In the genomic region with DNA sequence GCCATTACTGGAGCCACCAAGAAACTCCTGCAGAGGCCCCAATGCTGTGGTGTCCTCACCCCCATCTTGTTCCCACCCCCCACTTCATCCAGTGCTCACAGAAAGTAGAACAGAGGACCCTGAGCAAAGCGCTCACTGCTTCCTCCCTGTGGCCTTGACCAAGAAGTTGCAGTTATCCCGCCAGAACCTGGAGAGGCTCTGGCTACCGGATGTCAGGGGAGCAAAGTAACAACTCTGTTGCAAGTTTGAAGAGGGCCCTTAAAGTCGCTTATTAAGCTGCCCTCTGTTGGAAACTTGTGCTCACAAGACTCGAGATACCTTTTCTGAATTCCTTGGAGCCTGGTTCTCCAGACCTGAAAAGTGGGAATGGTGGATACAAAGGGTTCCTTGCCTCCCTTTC, we compare ENCODE assay signal across 19 mouse cellular contexts. TPM values are rescaled to one million over a fixed set of nuclear protein-coding genes. Genes with fewer than 3 reads are reported as not detected.
DNase-seq lines count a peak whose midpoint lies in the region; ATAC-seq and TF ChIP-seq lines count a peak whose summit lies in the region.
"Had no signal": no experiment of that assay in that cellular context is flagged by ENCODE, and none has a peak within 500 bp of the region (broad histone marks: within the 10 kb centered on the region; RNA-seq: fewer than 3 reads in every experiment).

No protein-coding gene starts in this region.

- no peaks in the 10 kb centered on the region for H3K4me1 ChIP-seq in hindbrain, postnatal 0 days (ENCODE audit: insufficient read depth, low read length)
- H3K4me1 ChIP-seq in hindbrain, embryonic 16.5 days (ENCODE audit: control insufficient read depth, insufficient read depth, low read depth, low read length): peaks cover 11% of the 10 kb centered on the region
- 0 out of 2 replicates have a peak, but pooled peaks cover 5% of the 10 kb centered on the region for H3K4me1 ChIP-seq in intestine, postnatal 0 days (replicated peaks; ENCODE audit: control insufficient read depth, insufficient read depth, low read length)

- no peak for ATAC-seq in hindbrain, postnatal 0 days
- no peak for ATAC-seq in hindbrain, embryonic 16.5 days
- ATAC-seq in intestine, postnatal 0 days: no peak
- no peak for ATAC-seq in inflammation-experienced regulatory T-cells, adult 6 months

- H3K9ac ChIP-seq in hindbrain, postnatal 0 days (replicated peaks; ENCODE audit: low read length): no peak overlapping the region
- no peak overlapping the region for H3K9ac ChIP-seq in hindbrain, embryonic 16.5 days (ENCODE audit: low read depth, low read length)
- no peak overlapping the region for H3K9ac ChIP-seq in intestine, postnatal 0 days (ENCODE audit: low read depth, low read length)
- H3K9ac ChIP-seq: lung, embryonic 15.5 days had no signal

- peak; percentile 45 for TF ChIP-seq CTCF in hindbrain, postnatal 0 days (IDR thresholded peaks at IDR 0.05; ENCODE audit: low read depth)
- TF ChIP-seq CTCF in intestine, postnatal 0 days (IDR thresholded peaks at IDR 0.05; ENCODE audit: low read depth): peak; percentile 34

- peaks cover 86% of the 10 kb centered on the region for H3K27me3 ChIP-seq in hindbrain, postnatal 0 days (ENCODE audit: insufficient read depth, low read length)
- peaks cover 49% of the 10 kb centered on the region for H3K27me3 ChIP-seq in hindbrain, embryonic 16.5 days (replicated peaks; ENCODE audit: control insufficient read depth, insufficient read depth, low read length)
- peaks cover 96% of the 10 kb centered on the region for H3K27me3 ChIP-seq in intestine, postnatal 0 days (replicated peaks; ENCODE audit: control insufficient read depth, insufficient read depth, low read length)

- 3% methylated on average over 5 of the region's 5 CpGs for WGBS in hindbrain, postnatal 0 days
- WGBS in hindbrain, embryonic 16.5 days: 2% methylated on average over 5 of the region's 5 CpGs
- WGBS in intestine, postnatal 0 days: under 1% methylated on average over 5 of the region's 5 CpGs

- no peak overlapping the region for H3K4me2 ChIP-seq in hindbrain, postnatal 0 days (ENCODE audit: low read depth, low read length)
- no peak overlapping the region for H3K4me2 ChIP-seq in hindbrain, embryonic 16.5 days (ENCODE audit: low read length)
- H3K4me2 ChIP-seq in intestine, postnatal 0 days (replicated peaks; ENCODE audit: low read depth): no peak overlapping the region
- H3K4me2 ChIP-seq: lung, embryonic 15.5 days had no signal

- H3K9me3 ChIP-seq in hindbrain, postnatal 0 days (ENCODE audit: low read length): no peaks in the 10 kb centered on the region
- H3K9me3 ChIP-seq in hindbrain, embryonic 16.5 days (ENCODE audit: control insufficient read depth, low read length): no peaks in the 10 kb centered on the region
- no peaks in the 10 kb centered on the region for H3K9me3 ChIP-seq in intestine, postnatal 0 days (ENCODE audit: control insufficient read depth)
- H3K9me3 ChIP-seq: lung, embryonic 15.5 days had no signal

- H3K4me3 ChIP-seq in hindbrain, postnatal 0 days (ENCODE audit: low read length): no peak overlapping the region
- no peak overlapping the region for H3K4me3 ChIP-seq in hindbrain, embryonic 16.5 days (ENCODE audit: low read length)
- no peak overlapping the region for H3K4me3 ChIP-seq in intestine, postnatal 0 days (ENCODE audit: low read depth, low read length)
- H3K4me3 ChIP-seq: lung, embryonic 15.5 days had no signal

- H3K36me3 ChIP-seq in hindbrain, postnatal 0 days (ENCODE audit: insufficient read depth, low read length): no peaks in the 10 kb centered on the region
- H3K36me3 ChIP-seq in hindbrain, embryonic 16.5 days (ENCODE audit: control insufficient read depth, insufficient read depth, low read length): no peaks in the 10 kb centered on the region
- H3K36me3 ChIP-seq in intestine, postnatal 0 days (ENCODE audit: control insufficient read depth, insufficient read depth): no peaks in the 10 kb centered on the region
- H3K36me3 ChIP-seq: lung, embryonic 15.5 days had no signal

- peak; percentile 46 for DNase-seq in hindbrain, postnatal 0 days (ENCODE audit: low spot score)
- DNase-seq in testis, postnatal 14 days (ENCODE audit: low spot score): peak; percentile 46
- DNase-seq in testis, postnatal 10 days (ENCODE audit: low spot score): no peak
- DNase-seq in gastrocnemius, postnatal 10 days: no peak
- DNase-seq: cerebellum, adult 11-12 months; kidney, adult 11 months; liver; thymus, postnatal 36 days had no signal

- no peak overlapping the region for H3K27ac ChIP-seq in hindbrain, postnatal 0 days
- no peak overlapping the region for H3K27ac ChIP-seq in hindbrain, embryonic 16.5 days (ENCODE audit: low read depth, low read length)
- no peak overlapping the region for H3K27ac ChIP-seq in intestine, postnatal 0 days (ENCODE audit: low read depth, low read length)
- H3K27ac ChIP-seq: lung, embryonic 15.5 days had no signal

RNA-seq across cellular contexts. Expression of a gene that starts 1.2 kb away (rescaled TPM):
- 12.4 and 14.5 TPM in 2 replicates for total RNA-seq in hindbrain, postnatal 0 days (2014; rRNA removed)
- 1.3 and 1.5 TPM in 2 replicates for polyA plus RNA-seq in hindbrain, postnatal 0 days (2015; fragmentation: Nextera tagmentation; extraction: Ambion mirVana)
- 0.36 and 0.48 TPM in 2 replicates for polyA plus RNA-seq in hindbrain, embryonic 16.5 days (2015; fragmentation: Nextera tagmentation; extraction: Ambion mirVana)
- polyA plus RNA-seq in intestine, postnatal 0 days (2015; fragmentation: Nextera tagmentation; extraction: Ambion mirVana): not detected in 2 replicates
- total RNA-seq in gastrocnemius, postnatal 10 days (2021): not detected
- not detected for polyA plus RNA-seq in inflammation-experienced regulatory T-cells, adult 6 months (2017; shearing (Covaris generic))
- total RNA-seq: common myeloid progenitor, adult 5-6 weeks; granulocyte monocyte progenitor cell, adult 5-6 weeks; megakaryocyte, adult 5-6 weeks; MEL had no signal
- polyA plus RNA-seq: C2C12; heart, postnatal 0 days; large intestine, adult 2 months; lung, embryonic 15.5 days had no signal

RNA-seq across cellular contexts. Expression of a gene that starts 40.6 kb away (rescaled TPM):
- 28.0 and 29.4 TPM in 2 replicates for total RNA-seq in hindbrain, postnatal 0 days (2014; rRNA removed)
- 60.7 and 67.2 TPM in 2 replicates for polyA plus RNA-seq in hindbrain, postnatal 0 days (2015; fragmentation: Nextera tagmentation; extraction: Ambion mirVana)
- polyA plus RNA-seq in hindbrain, embryonic 16.5 days (2015; fragmentation: Nextera tagmentation; extraction: Ambion mirVana): 68.7 and 72.4 TPM in 2 replicates
- polyA plus RNA-seq in intestine, postnatal 0 days (2015; fragmentation: Nextera tagmentation; extraction: Ambion mirVana): 20.2 and 20.7 TPM in 2 replicates
- total RNA-seq in gastrocnemius, postnatal 10 days (2021): 10 to 100 TPM; 11.3 to 12.1 TPM
- polyA plus RNA-seq in inflammation-experienced regulatory T-cells, adult 6 months (2017; shearing (Covaris generic)): 10 to 100 TPM; 31.1 to 65.5 (median 40.1) TPM

Comparison
In these comparisons a context has a peak if more than half of its experiments do, and no peak if none do; other contexts are left out.
1. DNase-seq: peak in hindbrain, postnatal 0 days (single experiment) and testis, postnatal 14 days (single experiment); none in testis, postnatal 10 days (single experiment) and gastrocnemius, postnatal 10 days (single experiment).